Mouse (Mus musculus) G1E-ER4 (cell line): ENCODE results near the gene Spata31d1a. TPM values are rescaled to one million over a fixed set of nuclear protein-coding genes. Genes with fewer than 3 reads are reported as not detected.

ENCODE experiments used
- GATA1 ChIP-seq: IDR thresholded peaks from one replicate; pipeline ENCODE4 v1.8.0; 2012; ENCODE audit warnings: low read length, inconsistent platforms
- polyA plus RNA-seq: library from polyadenylated mRNA; stranded (reverse); fragments of >175 nt; gene quantifications from 2 replicates; pipeline ENCODE4 v1.2.3, GENCODE M21; 2012

Spata31d1a gene
- polyA plus RNA-seq, 1 experiment, result not detected

DNA sequence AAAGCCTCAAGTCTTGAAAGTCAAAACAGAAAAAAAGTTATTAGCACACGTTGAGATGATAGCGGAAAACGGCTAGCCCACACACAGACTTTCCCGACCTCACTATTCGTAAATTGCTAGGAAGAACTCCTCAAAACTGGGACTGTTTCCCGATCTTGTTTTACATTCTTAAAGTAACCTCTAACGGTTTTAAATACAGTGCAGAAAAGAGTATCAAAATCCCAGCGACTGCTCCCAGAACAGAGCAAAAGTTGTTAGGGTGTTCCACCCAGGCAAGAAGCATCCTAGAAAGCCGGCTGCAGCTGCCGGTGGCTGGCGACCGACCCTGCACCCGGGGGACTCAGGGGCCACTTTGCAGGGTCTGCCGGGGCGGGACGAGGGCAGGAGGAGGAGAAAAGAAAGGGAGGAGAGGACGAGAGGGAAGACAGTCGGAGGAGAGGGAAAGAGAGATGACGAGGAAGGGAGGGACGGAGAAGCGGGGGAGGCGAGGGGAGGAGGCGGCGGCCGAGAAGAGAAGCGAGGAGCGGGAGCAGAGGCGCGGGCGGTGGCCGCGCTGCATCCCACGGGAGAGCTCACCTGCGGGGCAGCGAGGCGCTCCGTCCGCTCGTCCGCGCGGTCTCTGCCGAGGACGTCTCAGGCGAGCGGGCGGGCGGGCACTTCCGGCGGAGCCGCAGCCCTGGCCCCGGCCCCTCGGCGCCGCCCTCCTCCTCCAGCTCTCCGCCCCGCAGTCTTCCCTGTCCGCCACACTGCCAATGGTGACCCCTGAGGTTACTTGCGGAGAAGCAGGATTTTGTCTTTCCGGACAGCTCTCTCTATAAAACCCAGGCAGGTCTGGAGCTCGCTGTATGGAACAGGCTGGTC lies 34.7 kb downstream of the Spata31d1a start, which contains the start of gene Golm1:
Golm1 (minus strand) TSS at position 661 of the 861 bp plus-strand sequence.
- no peak for TF ChIP-seq GATA1

DNA sequence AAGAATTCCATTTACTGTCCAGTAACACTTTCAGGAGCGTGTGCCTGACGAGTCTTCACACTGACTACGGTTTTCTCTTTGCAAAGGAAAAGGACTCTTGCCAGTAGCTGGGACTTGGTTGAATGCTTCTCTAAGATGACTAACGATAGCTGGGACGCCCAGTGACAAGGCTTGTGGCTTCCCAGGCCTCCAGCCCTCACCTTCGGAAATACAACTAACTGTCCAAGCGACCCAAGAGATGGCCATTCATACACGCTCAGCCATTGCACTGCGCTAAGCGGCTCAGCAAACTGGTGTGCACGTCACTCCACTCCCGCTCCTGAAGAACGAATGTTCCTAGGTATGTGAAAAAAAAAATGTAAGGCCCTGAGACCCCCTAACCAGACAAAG lies 35.4 kb downstream of the Spata31d1a start:
- TF ChIP-seq GATA1, result no peak

DNA sequence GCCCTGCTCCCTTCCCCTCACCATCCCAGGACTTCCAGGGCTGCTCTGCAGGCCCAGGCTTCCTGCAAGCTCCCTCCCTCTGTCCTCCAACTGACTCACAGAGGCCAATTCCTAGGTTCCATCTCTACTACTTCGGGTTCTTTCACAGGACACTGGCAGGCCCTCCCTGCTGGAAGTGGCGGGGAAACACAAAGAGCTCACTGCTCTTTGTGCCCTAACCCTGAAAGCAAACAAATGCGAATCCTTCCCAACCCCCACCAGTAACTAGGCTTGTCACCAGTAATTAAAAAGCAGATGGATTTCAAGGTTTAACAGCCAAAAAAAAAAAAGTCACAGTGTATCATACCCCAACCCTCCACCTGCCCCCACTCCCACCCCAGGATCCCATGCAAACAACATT lies 35.9 kb downstream of the Spata31d1a start:
- no peak for TF ChIP-seq GATA1

DNA sequence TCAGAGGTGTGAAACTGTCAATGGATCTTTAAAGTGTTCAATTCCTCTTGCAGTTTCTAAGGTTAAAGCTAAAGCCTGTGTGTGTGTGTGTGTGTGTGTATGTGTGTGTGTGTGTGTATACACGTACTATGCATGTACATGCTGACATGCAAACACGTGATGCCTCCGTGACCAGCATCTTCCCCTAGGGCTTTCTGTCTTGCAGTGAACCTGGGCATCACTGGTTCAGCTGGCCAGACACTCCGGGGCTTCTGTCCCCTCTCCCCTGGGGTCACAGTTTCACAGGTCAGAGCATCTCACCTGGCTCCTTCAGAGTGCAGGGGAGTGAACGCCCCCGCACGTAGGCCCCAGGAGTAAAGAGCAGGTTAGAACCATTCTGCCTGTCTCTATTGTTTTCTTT lies 36.5 kb downstream of the Spata31d1a start:
- TF ChIP-seq GATA1, result no peak

DNA sequence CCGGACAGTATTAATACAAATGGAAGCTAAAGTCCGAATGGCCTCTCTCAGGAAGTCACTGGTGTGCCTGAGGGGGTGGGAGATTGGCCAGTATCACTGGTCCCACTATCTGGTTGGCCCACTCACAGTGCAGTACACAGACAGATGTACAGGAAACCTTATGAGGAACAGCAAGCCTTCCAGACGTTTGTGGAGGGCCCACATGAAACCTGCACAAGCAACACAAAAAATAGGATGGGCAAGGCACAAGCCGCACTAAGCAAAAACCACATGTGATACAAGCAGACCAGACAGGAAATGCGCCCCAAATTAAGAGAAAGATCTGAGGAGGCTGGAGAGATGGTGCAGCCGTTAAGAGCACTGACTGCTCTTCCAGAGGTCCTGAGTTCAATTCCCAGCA lies 37.9 kb downstream of the Spata31d1a start:
- TF ChIP-seq GATA1, result no peak

DNA sequence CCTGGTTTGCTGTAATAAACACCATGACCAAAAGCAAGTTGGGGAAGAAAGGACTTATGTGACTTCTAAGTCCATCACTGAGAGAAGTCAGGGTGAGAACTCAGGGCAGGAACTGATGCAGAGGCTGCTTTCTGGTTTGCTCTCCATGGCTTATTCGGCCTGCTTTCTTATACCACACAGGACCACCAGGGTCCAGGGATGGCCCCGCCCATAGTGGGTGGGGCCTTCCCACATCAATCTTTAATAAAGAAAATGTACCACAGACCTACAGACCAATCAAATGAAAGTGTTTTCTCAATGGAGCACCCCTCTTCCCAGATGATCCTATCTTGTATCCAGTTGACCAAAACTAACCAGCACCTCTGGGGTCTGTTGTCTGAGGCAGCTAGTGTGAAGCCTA lies 38.6 kb downstream of the Spata31d1a start:
- no peak for TF ChIP-seq GATA1

DNA sequence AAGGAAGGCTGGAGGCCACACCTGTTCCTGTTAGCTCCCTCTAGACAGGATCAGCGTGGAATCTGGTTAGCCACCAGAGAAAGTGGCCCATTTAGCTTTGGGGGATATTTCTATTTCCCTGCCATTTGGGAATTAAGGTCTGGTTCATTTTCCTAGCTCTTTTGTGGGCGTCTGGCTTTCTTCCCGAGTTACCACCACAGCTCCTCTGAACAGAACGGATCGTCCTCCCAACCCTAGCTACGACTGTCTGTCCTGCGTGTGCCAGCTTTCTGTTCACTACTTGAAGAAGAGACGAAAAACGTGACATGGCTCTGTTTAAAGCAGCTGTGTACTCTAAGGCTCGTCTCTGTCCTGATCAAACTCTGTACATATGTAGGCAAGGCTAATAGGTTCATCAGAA lies 40.2 kb downstream of the Spata31d1a start:
- TF ChIP-seq GATA1, result no peak

DNA sequence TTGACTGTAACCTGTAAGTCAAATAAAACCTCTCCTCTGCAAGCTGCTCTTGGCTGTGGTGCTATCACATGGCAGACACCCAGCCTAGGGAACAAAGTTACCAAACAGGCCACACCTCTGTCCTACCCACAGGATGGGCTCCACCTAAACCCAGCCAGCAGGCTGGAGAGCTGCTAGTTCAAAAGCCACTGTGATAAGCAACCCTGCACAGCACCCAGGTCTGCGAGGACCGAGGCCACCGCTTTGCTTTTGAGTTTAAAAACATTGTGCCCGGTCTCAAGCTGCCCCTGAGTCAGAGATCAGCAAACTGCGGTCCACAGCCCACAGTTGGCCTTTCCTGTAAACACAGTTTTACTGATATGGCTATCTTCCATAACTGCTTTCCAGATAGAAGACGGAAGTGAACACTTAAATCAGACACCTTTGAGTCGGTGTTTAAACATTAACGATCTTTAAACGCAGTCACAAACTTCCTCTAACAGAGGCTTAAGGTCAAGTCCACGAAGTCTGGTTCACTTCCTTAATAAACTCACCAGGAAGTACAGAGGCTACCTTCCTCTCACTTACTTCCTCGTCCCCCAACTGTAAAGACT lies 41.5 kb downstream of the Spata31d1a start:
- no peak for TF ChIP-seq GATA1

DNA sequence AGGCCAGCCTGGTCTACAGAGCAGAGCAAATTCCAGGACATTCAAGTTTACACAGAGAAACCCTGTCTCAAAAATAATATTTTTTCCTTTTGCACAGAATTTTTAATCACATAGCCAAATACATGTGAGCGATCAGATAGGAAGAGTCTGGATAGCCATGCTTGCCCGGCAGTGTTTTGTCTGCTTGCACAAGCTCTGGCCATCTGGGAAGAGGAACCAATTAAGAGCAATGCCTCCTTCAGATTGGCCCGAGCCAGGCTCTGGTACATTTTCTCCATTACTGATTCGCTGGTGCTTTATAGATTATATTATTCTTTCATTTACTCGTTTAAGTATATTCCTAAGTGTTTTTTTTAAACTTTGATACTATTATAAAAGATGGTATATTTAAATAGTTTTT lies 42.4 kb downstream of the Spata31d1a start:
- TF ChIP-seq GATA1, result no peak

DNA sequence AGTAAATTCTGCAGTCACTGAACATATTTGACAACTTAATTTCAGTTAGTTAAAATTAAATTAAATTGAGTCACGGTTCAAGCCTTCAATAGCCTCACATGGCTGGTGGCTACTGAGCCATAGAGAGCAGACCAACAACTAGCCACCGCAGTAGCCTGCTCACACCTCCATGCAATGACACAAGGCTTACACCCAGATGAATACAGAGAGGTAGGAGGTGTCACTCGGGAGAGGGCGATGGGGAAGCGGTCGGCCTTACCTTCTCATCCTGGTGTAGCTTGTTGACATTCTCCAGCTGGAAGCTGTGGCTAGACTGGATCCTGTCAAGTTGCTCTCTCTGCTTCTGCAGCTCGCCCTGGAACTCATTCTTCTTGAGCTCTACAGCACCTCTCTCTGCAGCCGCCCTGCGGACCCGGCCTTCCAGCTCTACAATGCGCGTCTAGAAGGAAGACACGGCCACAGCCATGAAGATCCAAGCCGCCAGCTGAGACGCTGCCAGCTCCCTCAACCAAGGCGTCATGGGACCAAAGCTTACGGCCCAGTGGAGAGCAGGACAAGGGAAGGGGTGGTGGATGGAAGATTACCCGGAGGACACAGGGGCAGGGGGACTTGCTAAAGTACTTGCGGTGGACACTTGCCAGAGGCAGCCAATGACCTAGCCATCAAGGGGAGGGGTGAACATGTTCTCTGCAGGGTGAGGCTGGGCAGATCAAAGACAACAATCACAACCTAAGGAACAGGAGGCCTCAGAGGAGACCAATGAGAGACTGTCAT lies 46.0 kb downstream of the Spata31d1a start:
- no peak for TF ChIP-seq GATA1

DNA sequence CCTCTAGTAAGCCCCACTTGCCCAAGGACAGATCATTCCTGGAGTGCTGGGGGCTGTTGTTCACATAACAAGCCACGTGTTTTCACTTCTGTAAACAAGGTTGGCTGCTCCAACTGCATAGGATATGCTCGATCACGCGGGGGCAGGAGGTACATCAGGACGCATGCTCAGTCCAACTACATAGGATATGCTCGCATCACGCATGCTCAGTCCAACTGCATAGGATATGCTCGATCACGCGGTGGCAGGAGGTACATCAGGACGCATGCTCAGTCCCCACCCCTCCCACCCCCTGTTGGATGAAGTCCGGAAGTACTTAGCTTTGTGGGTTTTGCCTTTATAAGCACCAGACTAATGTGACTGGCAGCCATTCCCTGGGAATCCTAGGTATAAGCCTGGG lies 48.2 kb downstream of the Spata31d1a start:
- no peak for TF ChIP-seq GATA1

DNA sequence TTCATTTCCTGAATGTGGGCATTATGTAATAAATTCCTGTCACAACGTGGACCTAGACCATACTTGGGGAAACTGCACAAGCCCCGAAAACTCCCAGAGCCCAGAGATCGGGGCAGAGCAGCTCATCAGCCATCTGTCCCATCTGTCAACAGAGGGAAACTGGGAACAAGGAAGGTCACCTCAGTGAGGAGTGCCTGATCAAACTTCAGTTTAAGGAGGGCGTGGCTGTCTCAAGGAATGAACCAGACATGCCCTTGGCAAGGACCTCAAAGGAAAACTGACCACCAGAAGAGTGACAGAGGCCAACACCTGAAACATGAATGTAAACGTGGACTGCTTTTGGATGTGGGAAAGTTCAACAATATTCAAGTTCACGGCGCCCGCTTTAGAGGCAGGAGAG lies 48.7 kb downstream of the Spata31d1a start:
- no peak for TF ChIP-seq GATA1

DNA sequence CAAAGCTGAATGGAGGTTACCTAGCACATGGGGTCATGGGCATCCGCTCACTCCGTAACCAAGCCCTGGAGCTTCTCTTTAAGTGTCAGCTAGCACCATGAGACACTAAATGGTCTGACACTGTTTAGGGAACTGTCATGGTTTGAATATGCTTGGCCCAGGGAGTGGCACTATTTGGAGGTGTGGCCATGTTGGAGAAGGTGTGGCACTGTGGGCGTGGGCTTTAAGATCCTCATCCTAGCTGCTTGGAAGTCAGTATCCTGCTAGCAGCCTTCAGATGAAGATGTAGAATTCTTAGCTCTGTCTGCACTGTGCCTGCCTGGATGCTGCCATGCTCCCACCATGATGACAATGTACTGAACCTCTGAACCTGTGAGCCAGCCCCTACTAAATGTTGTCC lies 49.8 kb downstream of the Spata31d1a start:
- no peak for TF ChIP-seq GATA1

DNA sequence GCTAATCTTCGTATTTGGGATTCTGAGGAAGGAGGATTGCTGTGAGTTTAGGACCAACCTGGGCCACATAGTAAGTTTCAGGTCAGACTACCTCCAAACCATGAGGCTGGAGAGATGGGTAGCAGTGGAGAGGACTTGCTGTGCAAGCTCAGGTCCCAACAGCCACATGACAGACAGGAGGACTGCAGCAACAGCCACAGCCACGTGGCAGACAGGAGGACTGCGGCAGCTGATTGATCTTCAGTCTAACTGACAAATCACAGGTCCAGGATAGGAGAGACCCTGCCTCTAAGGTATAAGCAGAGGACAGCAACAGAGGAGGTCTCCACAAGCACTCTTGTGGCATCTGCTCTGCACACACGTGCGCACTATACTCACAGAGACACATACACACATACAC lies 52.3 kb downstream of the Spata31d1a start:
- no peak for TF ChIP-seq GATA1

DNA sequence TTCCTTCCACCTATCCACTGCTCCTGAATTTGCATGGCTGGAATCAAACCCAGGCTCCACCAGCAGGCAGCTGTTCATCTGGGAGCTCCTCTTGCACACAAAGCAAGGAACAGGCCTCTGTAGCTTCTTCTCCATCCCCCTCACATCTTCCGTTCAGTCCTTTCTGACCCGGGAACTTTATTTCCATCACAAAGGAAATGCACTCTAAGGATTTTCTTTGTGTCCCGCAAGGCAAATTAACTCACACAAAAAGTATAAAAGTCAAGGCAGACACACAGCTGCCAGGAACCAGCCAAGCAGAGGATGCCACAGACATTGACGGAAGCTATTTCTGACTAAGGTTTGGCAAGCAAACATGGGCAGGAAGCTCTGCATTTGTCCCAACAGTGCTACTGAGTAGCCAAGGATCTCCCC lies 53.1 kb downstream of the Spata31d1a start:
- no peak for TF ChIP-seq GATA1

DNA sequence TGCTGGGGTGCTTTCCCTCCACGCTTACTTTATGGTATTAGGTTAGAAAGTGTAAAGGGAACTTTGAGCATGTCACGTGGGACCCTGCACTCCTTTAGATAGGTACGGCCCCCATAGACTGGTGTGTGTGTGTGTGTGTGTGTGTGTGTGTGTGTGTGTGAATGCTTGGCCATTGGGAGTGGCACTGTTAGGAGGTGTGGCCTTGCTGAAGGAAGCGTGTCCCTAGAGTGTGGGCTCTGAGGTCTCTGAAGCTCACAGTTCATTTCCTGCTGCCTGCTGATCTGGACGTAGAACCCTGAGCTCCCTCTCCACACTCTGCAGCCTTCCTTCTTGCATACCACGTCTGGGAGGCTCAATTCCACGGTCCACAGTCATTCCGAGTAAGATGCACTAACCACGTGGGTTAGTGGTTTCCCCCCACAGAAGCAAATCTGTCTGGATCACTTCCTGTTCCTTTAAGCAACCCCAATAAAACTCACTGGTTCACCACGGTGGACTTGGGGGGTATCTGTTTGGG lies 53.8 kb downstream of the Spata31d1a start:
- TF ChIP-seq GATA1, result no peak

DNA sequence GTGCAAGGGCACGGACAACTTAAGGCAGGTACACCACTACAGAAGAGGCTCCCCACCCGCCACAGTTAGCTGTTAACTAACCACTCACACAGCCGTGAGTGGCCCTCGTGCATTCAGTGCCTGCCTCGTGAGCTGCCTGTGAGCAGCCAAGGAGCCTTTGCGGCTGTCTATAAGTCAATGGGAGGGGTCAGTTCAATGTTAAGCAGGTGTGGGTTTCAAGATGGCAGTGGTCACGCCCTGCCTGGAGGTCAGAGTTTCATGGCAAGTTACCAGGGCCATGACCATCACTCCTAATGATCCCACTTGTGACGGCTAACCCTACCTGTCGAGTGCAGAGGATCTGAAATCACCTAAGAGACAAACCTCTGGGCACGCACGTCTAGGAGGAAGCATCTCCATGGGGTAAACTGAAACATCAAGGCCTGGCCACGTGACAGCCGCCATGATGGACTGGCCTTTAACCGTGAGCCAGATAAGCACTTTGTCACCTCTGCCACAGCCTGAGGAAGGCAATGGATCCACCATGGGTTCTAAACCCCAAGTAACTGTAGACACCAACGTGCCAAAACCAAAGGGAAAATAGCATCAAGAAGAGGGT lies 54.3 kb downstream of the Spata31d1a start:
- TF ChIP-seq GATA1, result no peak
